Mouse (Mus musculus): ENCODE results near the gene Sptlc2. TPM values are rescaled to one million over a fixed set of nuclear protein-coding genes. Genes with fewer than 3 reads are reported as not detected.

Gene Sptlc2
- polyA plus RNA-seq, 1 experiment from 2014 or later: 93.4 TPM

GRCm38 (mm10) chr12:87289100-87289499, 99.1 kb downstream of the Sptlc2 start:
- WGBS: 90% methylated on average over 5 of the region's 5 CpGs

GRCm38 (mm10) chr12:87284726-87285125, 103.4 kb downstream of the Sptlc2 start:
- Histone ChIP-seq H3K27me3 (ENCODE audit: control insufficient read depth, insufficient read depth, low read length) (no peaks in the 10 kb centered on the region), H3K9me3 (ENCODE audit: control insufficient read depth, low read depth, low read length) (no peaks in the 10 kb centered on the region), H3K9ac (replicated peaks; ENCODE audit: low read depth, low read length) (no peak overlapping the region), H3K4me1 (ENCODE audit: control insufficient read depth, insufficient read depth, low read length) (no peaks in the 10 kb centered on the region), H3K4me3 (ENCODE audit: low read depth, low read length) (no peak overlapping the region), H3K36me3 (ENCODE audit: control insufficient read depth, insufficient read depth, low read length) (no peaks in the 10 kb centered on the region), H3K4me2 (replicated peaks; ENCODE audit: low read depth, low read length) (no peak overlapping the region), H3K27ac (ENCODE audit: low read length) (no peak overlapping the region)
- WGBS: 79% methylated on average over 5 of the region's 5 CpGs
- ATAC-seq (ENCODE audit: insufficient number of reproducible peaks, insufficient read depth, low FRiP score, low read depth): no peak

More at GRCm38 (mm10) chr12:87289100-87289499, 99.1 kb downstream of the Sptlc2 start:
- Histone ChIP-seq H3K27ac (ENCODE audit: low read length) (no peak overlapping the region), H3K4me1 (ENCODE audit: control insufficient read depth, insufficient read depth, low read length) (no peaks in the 10 kb centered on the region), H3K4me3 (ENCODE audit: low read depth, low read length) (no peak overlapping the region), H3K36me3 (ENCODE audit: control insufficient read depth, insufficient read depth, low read length) (no peaks in the 10 kb centered on the region), H3K9ac (replicated peaks; ENCODE audit: low read depth, low read length) (no peak overlapping the region), H3K27me3 (ENCODE audit: control insufficient read depth, insufficient read depth, low read length) (no peaks in the 10 kb centered on the region), H3K4me2 (replicated peaks; ENCODE audit: low read depth, low read length) (no peak overlapping the region), H3K9me3 (ENCODE audit: control insufficient read depth, low read depth, low read length) (no peaks in the 10 kb centered on the region)
- ATAC-seq (ENCODE audit: insufficient number of reproducible peaks, insufficient read depth, low FRiP score, low read depth): no peak

- no peaks in the 10 kb centered on the region for H3K27me3 ChIP-seq (ENCODE audit: control insufficient read depth, insufficient read depth, low read length)
- H3K36me3 ChIP-seq (ENCODE audit: control insufficient read depth, insufficient read depth, low read length): no peaks in the 10 kb centered on the region
- no peak overlapping the region for H3K4me2 ChIP-seq (replicated peaks; ENCODE audit: low read depth, low read length)
- ATAC-seq (ENCODE audit: insufficient number of reproducible peaks, insufficient read depth, low FRiP score, low read depth): no peak
- H3K9ac ChIP-seq (replicated peaks; ENCODE audit: low read depth, low read length): no peak overlapping the region
- no peaks in the 10 kb centered on the region for H3K9me3 ChIP-seq (ENCODE audit: control insufficient read depth, low read depth, low read length)
- no peak overlapping the region for H3K27ac ChIP-seq (ENCODE audit: low read length)
- H3K4me1 ChIP-seq (ENCODE audit: control insufficient read depth, insufficient read depth, low read length): no peaks in the 10 kb centered on the region
- H3K4me3 ChIP-seq (ENCODE audit: low read depth, low read length): no peak overlapping the region
- WGBS: 71% methylated on average over 4 of the region's 4 CpGs
Measured at GRCm38 (mm10) chr12:87284268-87284667, 103.9 kb downstream of the Sptlc2 start.

GRCm38 (mm10) chr12:87283706-87284105, 104.4 kb downstream of the Sptlc2 start:
- Histone ChIP-seq H3K27me3 (ENCODE audit: control insufficient read depth, insufficient read depth, low read length) (no peaks in the 10 kb centered on the region), H3K4me3 (ENCODE audit: low read depth, low read length) (no peak overlapping the region), H3K4me2 (replicated peaks; ENCODE audit: low read depth, low read length) (no peak overlapping the region), H3K36me3 (ENCODE audit: control insufficient read depth, insufficient read depth, low read length) (no peaks in the 10 kb centered on the region), H3K9ac (replicated peaks; ENCODE audit: low read depth, low read length) (no peak overlapping the region), H3K4me1 (ENCODE audit: control insufficient read depth, insufficient read depth, low read length) (no peaks in the 10 kb centered on the region), H3K9me3 (ENCODE audit: control insufficient read depth, low read depth, low read length) (no peaks in the 10 kb centered on the region), H3K27ac (ENCODE audit: low read length) (no peak overlapping the region)
- no peak for ATAC-seq (ENCODE audit: insufficient number of reproducible peaks, insufficient read depth, low FRiP score, low read depth)
- 72% methylated on average over 7 of the region's 7 CpGs for WGBS

- no peak overlapping the region for H3K9ac ChIP-seq (replicated peaks; ENCODE audit: low read depth, low read length)
- no peak overlapping the region for H3K4me3 ChIP-seq (ENCODE audit: low read depth, low read length)
- ATAC-seq (ENCODE audit: insufficient number of reproducible peaks, insufficient read depth, low FRiP score, low read depth): no peak
- H3K27ac ChIP-seq (ENCODE audit: low read length): no peak overlapping the region
- H3K4me1 ChIP-seq (ENCODE audit: control insufficient read depth, insufficient read depth, low read length): 0 out of 2 replicates have a peak, but pooled peaks cover 5% of the 10 kb centered on the region
- 96% methylated on average over 4 of the region's 4 CpGs for WGBS
- H3K9me3 ChIP-seq (ENCODE audit: control insufficient read depth, low read depth, low read length): no peaks in the 10 kb centered on the region
- H3K36me3 ChIP-seq (ENCODE audit: control insufficient read depth, insufficient read depth, low read length): no peaks in the 10 kb centered on the region
- H3K27me3 ChIP-seq (ENCODE audit: control insufficient read depth, insufficient read depth, low read length): no peaks in the 10 kb centered on the region
- H3K4me2 ChIP-seq (replicated peaks; ENCODE audit: low read depth, low read length): no peak overlapping the region
Measured at GRCm38 (mm10) chr12:87282743-87283142, 105.4 kb downstream of the Sptlc2 start.

GRCm38 (mm10) chr12:87281766-87282165, 106.4 kb downstream of the Sptlc2 start:
- ATAC-seq (ENCODE audit: insufficient number of reproducible peaks, insufficient read depth, low FRiP score, low read depth): no peak
- H3K27ac ChIP-seq (ENCODE audit: low read length): no peak overlapping the region
- no peak overlapping the region for H3K4me3 ChIP-seq (ENCODE audit: low read depth, low read length)
- H3K27me3 ChIP-seq (ENCODE audit: control insufficient read depth, insufficient read depth, low read length): no peaks in the 10 kb centered on the region
- H3K9me3 ChIP-seq (ENCODE audit: control insufficient read depth, low read depth, low read length): no peaks in the 10 kb centered on the region
- 82% methylated on average over 1 of the region's 1 CpGs for WGBS
- H3K36me3 ChIP-seq (ENCODE audit: control insufficient read depth, insufficient read depth, low read length): 0 out of 2 replicates have a peak, but pooled peaks cover under 1% of the 10 kb centered on the region
- no peak overlapping the region for H3K4me2 ChIP-seq (replicated peaks; ENCODE audit: low read depth, low read length)
- H3K9ac ChIP-seq (replicated peaks; ENCODE audit: low read depth, low read length): no peak overlapping the region
- 0 out of 2 replicates have a peak, but pooled peaks cover 5% of the 10 kb centered on the region for H3K4me1 ChIP-seq (ENCODE audit: control insufficient read depth, insufficient read depth, low read length)

- Histone ChIP-seq H3K4me2 (replicated peaks; ENCODE audit: low read depth, low read length) (no peak overlapping the region), H3K4me3 (ENCODE audit: low read depth, low read length) (no peak overlapping the region), H3K27me3 (ENCODE audit: control insufficient read depth, insufficient read depth, low read length) (no peaks in the 10 kb centered on the region), H3K4me1 (ENCODE audit: control insufficient read depth, insufficient read depth, low read length) (0 out of 2 replicates have a peak, but pooled peaks cover 5% of the 10 kb centered on the region), H3K9me3 (ENCODE audit: control insufficient read depth, low read depth, low read length) (no peaks in the 10 kb centered on the region), H3K27ac (ENCODE audit: low read length) (no peak overlapping the region), H3K36me3 (ENCODE audit: control insufficient read depth, insufficient read depth, low read length) (peaks cover 16% of the 10 kb centered on the region), H3K9ac (replicated peaks; ENCODE audit: low read depth, low read length) (no peak overlapping the region)
- no peak for ATAC-seq (ENCODE audit: insufficient number of reproducible peaks, insufficient read depth, low FRiP score, low read depth)
- 51% methylated on average over 14 of the region's 14 CpGs for WGBS
Measured at GRCm38 (mm10) chr12:87279879-87280278, 108.3 kb downstream of the Sptlc2 start.

- 43% methylated on average over 3 of the region's 3 CpGs for WGBS
Measured at GRCm38 (mm10) chr12:87279350-87279749, 108.8 kb downstream of the Sptlc2 start.

GRCm38 (mm10) chr12:87278118-87278730, 109.9 kb downstream of the Sptlc2 start:
- peak; percentile 49; the same call in 1 of the 2 replicates for ATAC-seq (ENCODE audit: insufficient number of reproducible peaks, insufficient read depth, low FRiP score, low read depth)
- H3K9me3 ChIP-seq (ENCODE audit: control insufficient read depth, low read depth, low read length): no peaks in the 10 kb centered on the region
- 0 out of 2 replicates have a peak, but pooled peaks cover 5% of the 10 kb centered on the region for H3K4me1 ChIP-seq (ENCODE audit: control insufficient read depth, insufficient read depth, low read length)
- H3K9ac ChIP-seq (replicated peaks; ENCODE audit: low read depth, low read length): no peak overlapping the region
- H3K27me3 ChIP-seq (ENCODE audit: control insufficient read depth, insufficient read depth, low read length): no peaks in the 10 kb centered on the region
- H3K36me3 ChIP-seq (ENCODE audit: control insufficient read depth, insufficient read depth, low read length): peaks cover 30% of the 10 kb centered on the region
- no peak overlapping the region for H3K4me3 ChIP-seq (ENCODE audit: low read depth, low read length)
- H3K27ac ChIP-seq (ENCODE audit: low read length): no peak overlapping the region
- H3K4me2 ChIP-seq (replicated peaks; ENCODE audit: low read depth, low read length): peak overlapping the region; percentile 16; the same call in 1 of the 2 replicates
- 13% methylated on average over 6 of the region's 6 CpGs for WGBS

More at GRCm38 (mm10) chr12:87279350-87279749, 108.8 kb downstream of the Sptlc2 start:
- H3K4me1 ChIP-seq (ENCODE audit: control insufficient read depth, insufficient read depth, low read length): 0 out of 2 replicates have a peak, but pooled peaks cover 5% of the 10 kb centered on the region
- peaks cover 21% of the 10 kb centered on the region for H3K36me3 ChIP-seq (ENCODE audit: control insufficient read depth, insufficient read depth, low read length)
- H3K4me2 ChIP-seq (replicated peaks; ENCODE audit: low read depth, low read length): no peak overlapping the region
- H3K9ac ChIP-seq (replicated peaks; ENCODE audit: low read depth, low read length): no peak overlapping the region
- no peaks in the 10 kb centered on the region for H3K9me3 ChIP-seq (ENCODE audit: control insufficient read depth, low read depth, low read length)
- ATAC-seq (ENCODE audit: insufficient number of reproducible peaks, insufficient read depth, low FRiP score, low read depth): no peak
- H3K27ac ChIP-seq (ENCODE audit: low read length): no peak overlapping the region
- H3K27me3 ChIP-seq (ENCODE audit: control insufficient read depth, insufficient read depth, low read length): no peaks in the 10 kb centered on the region
- no peak overlapping the region for H3K4me3 ChIP-seq (ENCODE audit: low read depth, low read length)
